Mouse (Mus musculus) MEL (cell line): ENCODE data around the gene Masp1.

ENCODE experiments used
- CTCF ChIP-seq, 3 experiments: IDR thresholded peaks in 2 of 3; conservative IDR thresholded peaks in 1 of 3; 2 replicates each; pipeline ENCODE4 v1.5.1; 2011 to 2012; ENCODE audit warnings: low read length in 3 of 3, low read depth in 2 of 3, mild to moderate bottlenecking in 2 of 3, improper control_type of control experiment in 1 of 3, inconsistent platforms in 1 of 3, mixed read lengths in 1 of 3, moderate library complexity in 1 of 3; ENCODE audit not compliant: control insufficient read depth in 1 of 3, insufficient read depth in 1 of 3, poor library complexity in 1 of 3, severe bottlenecking in 1 of 3
- ETS1 ChIP-seq: IDR thresholded peaks from 2 replicates; pipeline ENCODE4 v1.6.1; 2012; ENCODE audit warnings: low read depth, mild to moderate bottlenecking, inconsistent platforms, low read length, improper control_type of control experiment, moderate library complexity
- GABPA ChIP-seq: IDR thresholded peaks from 2 replicates; pipeline ENCODE4 v1.6.1; 2012; ENCODE audit warnings: low read depth, mild to moderate bottlenecking, inconsistent platforms, low read length, improper control_type of control experiment, moderate library complexity
- GATA1 ChIP-seq: IDR thresholded peaks from 2 replicates; pipeline ENCODE4 v1.6.1; 2011; ENCODE audit warnings: low read depth, low read length, improper control_type of control experiment
- MAZ ChIP-seq: IDR thresholded peaks from 2 replicates; pipeline ENCODE4 v1.6.1; 2012; ENCODE audit warnings: low read depth, mild to moderate bottlenecking, inconsistent platforms, low read length, improper control_type of control experiment

DNA sequence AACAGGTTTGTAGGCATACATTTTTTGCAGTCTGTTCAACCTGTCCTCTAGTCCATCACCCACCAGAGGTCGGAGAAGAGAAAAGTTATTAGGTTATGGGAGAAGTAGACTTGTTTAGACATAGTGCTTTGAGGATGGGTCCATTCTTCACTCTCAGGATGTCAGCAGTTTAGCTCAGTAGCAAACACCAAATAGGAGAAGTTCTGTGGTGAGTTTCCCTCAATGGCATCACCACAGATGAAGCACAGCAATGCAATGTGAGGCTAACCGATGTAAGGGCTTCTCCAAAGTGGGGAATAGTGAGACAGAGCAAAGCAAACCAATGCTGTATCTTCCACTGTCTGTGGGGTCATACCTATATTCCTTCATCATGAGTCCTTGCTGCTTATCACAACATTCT, 37.1 kb upstream of the Masp1 start:
- TF ChIP-seq CTCF (IDR thresholded peaks at IDR 0.05 in 2 of 3, conservative IDR thresholded peaks at IDR 0.05 in 1 of 3; ENCODE audit: control insufficient read depth in 1 of 3, insufficient read depth in 1 of 3, low read depth in 2 of 3, low read length in 3 of 3, poor library complexity in 1 of 3, severe bottlenecking in 1 of 3): no peak
- TF ChIP-seq ETS1: no peak
- no peak for TF ChIP-seq MAZ
- no peak for TF ChIP-seq GATA1
- TF ChIP-seq GABPA: no peak
